Mouse (Mus musculus) embryonic fibroblast, embryonic 13.5 days (primary cell): Measurements from ENCODE around the gene Sdf4. TPM values are rescaled to one million over a fixed set of nuclear protein-coding genes. Genes with fewer than 3 reads are reported as not detected.

Experiments
- H3K27ac ChIP-seq: 2 replicates; pipeline ENCODE4 v1.5.1; 2012; ENCODE audit warnings: low read length, control low read depth, inconsistent platforms; ENCODE audit not compliant: insufficient read depth
- H3K4me1 ChIP-seq: 2 replicates; pipeline ENCODE4 v1.6.1; 2011; ENCODE audit warnings: low read length; ENCODE audit not compliant: control insufficient read depth, insufficient read depth
- H3K4me3 ChIP-seq: 2 replicates; pipeline ENCODE4 v1.5.1; 2011; ENCODE audit warnings: mild to moderate bottlenecking, control low read depth, low read length; ENCODE audit not compliant: insufficient read depth
- CTCF ChIP-seq: IDR thresholded peaks from 2 replicates; pipeline ENCODE4 v1.5.1; 2011; ENCODE audit warnings: mild to moderate bottlenecking, control low read depth, low read length, moderate library complexity, borderline replicate concordance; ENCODE audit not compliant: insufficient read depth
- POLR2A ChIP-seq: IDR thresholded peaks from 2 replicates; pipeline ENCODE4 v1.6.1; 2011; ENCODE audit warnings: low read depth, mild to moderate bottlenecking, control low read depth, low read length, moderate library complexity
- polyA plus RNA-seq: library from polyadenylated mRNA; stranded (reverse); fragments of >200 nt; gene quantifications from 2 replicates; pipeline ENCODE4 v1.2.4, GENCODE M21; 2011; ENCODE audit warnings: low read depth; ENCODE audit not compliant: missing spikeins, insufficient read length

Sdf4 gene
- polyA plus RNA-seq = 172 and 187 TPM in 2 replicates

DNA sequence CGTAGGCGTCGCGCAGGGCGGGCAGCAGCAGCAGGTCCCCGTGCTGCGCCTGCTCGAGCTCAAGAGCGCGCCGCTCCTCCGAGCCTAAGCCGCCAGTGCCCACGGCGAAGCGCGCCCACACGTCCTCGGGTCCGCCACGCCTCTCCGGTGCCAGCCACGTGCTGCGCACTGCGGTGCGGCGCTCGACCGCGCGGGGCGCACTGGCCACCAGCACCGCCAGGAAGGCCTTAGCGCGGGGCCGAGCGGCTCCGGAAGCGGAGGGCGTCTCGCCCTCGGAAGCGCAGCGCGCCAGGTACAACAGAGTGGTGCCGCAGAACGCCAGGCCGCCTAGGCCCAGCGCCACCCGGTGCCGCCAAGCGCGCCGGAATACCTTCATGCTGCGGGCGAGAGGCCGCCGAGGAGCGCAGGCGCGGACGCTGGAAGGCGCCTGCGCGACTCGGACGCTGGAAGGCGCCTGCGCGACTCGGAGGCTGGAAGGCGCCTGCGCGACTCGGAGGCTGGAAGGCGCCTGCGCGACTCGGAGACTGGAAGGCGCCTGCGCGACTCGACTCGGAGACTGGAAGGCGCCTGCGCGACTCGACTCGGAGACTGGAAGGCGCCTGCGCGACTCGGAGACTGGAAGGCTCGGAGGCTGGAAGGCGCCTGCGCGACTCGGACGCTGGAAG lies at the start of gene Sdf4, which contains the start of gene B3galt6:
Gene Sdf4, plus strand, starts transcription at position 632 of the 665 bp plus-strand sequence.
Gene B3galt6, minus strand, starts transcription at position 409 of the 665 bp plus-strand sequence.
- peak; percentile 65 for TF ChIP-seq POLR2A
- peak; percentile 50 for TF ChIP-seq CTCF
- Histone ChIP-seq H3K4me3 (peak within 1 kb of the TSS; percentile 98), H3K27ac (peak within 1 kb of the TSS; percentile 93), H3K4me1 (peaks cover 3% of the 10 kb centered on the region; the same call in 1 of the 2 replicates)

DNA sequence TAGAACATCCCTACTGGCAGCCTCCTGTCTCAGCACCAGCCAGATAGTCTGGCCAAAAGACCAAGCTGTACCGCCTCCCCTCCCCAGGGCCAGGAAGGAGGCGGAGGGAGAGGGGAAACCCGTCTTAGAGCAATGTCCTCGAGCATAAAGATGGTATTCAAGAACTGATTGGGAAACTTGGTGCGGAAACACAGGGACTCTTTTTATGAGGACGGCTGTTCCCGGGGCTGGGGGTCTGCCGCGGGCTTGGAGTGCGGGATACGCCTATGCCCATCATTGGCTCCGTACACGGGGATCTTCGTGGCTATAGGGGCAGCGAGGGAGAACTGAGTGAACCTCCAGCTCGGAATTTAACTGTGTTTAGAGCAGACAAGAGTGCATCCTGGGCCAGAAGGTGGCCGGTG lies 49.6 kb upstream of the Sdf4 start:
- peak overlapping the region; percentile 63 for H3K4me3 ChIP-seq
- no peak for TF ChIP-seq CTCF
- no peak for TF ChIP-seq POLR2A
- H3K27ac ChIP-seq = peak overlapping the region; percentile 88
- H3K4me1 ChIP-seq = peaks cover 4% of the 10 kb centered on the region; the same call in 1 of the 2 replicates

DNA sequence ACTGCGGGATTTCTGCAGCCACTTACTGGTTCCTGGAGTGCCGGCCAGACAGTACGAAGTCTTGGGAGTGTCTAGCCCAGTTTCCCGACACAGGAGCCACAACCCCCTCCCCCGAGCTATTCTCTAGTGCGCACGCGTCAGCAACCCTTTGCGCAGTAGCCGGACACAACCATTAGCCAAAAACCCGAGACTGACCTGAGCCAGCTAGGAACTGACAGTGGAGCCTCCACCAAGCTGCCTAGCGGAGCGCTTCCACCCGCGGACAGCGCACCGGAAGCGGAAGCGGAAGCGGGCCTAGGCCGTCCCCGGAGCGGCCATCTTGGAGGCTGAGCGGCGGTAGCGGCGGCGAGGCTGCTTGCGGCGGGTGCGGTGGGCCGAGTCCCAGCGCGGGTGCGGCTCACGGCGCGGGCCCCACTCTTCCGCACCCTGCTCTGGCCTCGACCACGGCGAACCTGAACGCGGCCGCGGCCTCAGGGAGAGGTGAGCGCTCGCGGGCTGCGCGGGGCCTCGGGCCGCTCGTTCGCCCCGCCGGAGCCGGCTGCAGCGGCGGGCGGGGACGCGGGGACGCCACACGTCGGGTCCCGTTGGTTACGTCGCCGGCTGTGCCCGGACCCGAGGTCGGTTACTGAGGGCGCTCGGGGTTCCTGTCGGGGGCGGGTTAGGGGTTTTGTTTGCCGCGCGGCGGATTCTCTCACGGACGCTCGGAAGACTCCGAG lies 49.0 kb upstream of the Sdf4 start, which contains the start of gene Ube2j2:
Gene Ube2j2, plus strand, starts transcription at position 298 of the 716 bp plus-strand sequence.
- peak within 1 kb of the TSS; percentile 84 for H3K4me3 ChIP-seq
- TF ChIP-seq CTCF (no peak), POLR2A (peak; percentile 92)
- H3K4me1 ChIP-seq = peaks cover 4% of the 10 kb centered on the region; the same call in 1 of the 2 replicates
- H3K27ac ChIP-seq = peak within 1 kb of the TSS; percentile 88

DNA sequence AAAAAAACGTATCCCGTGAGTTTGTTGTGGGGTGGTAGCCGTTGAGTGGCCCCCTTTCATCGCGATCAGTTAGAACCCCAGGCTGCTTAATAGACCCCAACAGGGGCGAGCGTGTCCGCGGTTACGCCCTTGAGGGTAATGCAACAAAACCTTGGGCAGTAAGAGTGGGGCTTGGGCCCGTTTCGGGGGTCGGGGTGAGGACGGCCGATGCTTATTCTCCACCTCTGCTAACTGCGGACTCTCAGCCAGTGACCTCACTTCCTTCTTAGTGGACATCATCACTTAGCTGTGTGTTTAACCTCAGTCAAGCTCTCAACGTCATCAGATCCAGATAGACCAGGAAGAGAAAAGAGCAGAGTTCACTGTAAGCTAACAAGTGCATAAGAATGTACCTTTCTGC lies 48.4 kb upstream of the Sdf4 start:
- Histone ChIP-seq H3K27ac (no peak overlapping the region), H3K4me1 (peaks cover 4% of the 10 kb centered on the region; the same call in 1 of the 2 replicates), H3K4me3 (peak overlapping the region; percentile 84)
- TF ChIP-seq POLR2A = 0 out of 2 replicates have a peak, but pooled peaks have one; percentile 32
- no peak for TF ChIP-seq CTCF

DNA sequence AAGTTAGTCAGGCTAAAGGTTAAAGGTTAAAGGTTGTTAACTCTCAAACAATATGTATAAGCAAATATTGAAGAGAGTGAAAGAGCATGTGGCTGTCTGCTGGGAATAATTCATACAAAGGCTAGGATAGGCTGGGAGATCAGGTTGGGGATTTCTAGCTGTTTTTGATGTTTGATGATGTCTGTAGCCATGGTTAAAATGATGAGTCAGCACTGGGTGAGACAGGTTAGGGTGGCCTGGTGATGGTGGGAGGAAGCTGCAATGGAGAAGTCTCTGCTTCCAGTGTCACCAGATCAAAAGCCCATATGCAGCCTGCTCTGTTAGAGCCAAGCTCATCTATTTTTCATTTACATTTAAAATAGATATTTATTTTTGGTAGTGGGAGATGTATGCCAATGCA lies 45.6 kb upstream of the Sdf4 start:
- Histone ChIP-seq H3K27ac (no peak overlapping the region), H3K4me3 (no peak overlapping the region), H3K4me1 (peaks cover 6% of the 10 kb centered on the region; the same call in 1 of the 2 replicates)
- TF ChIP-seq POLR2A (no peak), CTCF (no peak)

DNA sequence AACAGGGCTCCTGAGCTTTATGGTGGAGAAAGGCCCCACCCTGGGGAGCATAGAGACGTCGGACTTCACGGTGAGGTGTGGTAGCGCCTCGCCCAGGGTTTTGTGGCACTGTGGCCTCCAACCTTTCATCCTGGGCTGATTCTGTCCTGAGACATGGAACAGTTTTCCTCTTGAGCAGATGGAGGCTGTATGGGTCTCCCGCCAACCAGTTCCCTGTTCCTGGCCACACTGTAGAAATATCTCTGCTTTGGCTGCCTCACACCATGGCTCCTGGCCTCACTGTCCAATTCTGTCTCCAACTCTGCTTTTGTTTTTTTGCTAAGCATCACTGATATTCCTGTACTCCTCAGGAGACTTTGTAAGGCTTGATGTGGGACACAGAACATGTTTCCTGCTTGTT lies 37.2 kb upstream of the Sdf4 start:
- TF ChIP-seq CTCF = no peak
- no peak for TF ChIP-seq POLR2A
- Histone ChIP-seq H3K27ac (no peak overlapping the region), H3K4me3 (no peak overlapping the region), H3K4me1 (no peaks in the 10 kb centered on the region)

DNA sequence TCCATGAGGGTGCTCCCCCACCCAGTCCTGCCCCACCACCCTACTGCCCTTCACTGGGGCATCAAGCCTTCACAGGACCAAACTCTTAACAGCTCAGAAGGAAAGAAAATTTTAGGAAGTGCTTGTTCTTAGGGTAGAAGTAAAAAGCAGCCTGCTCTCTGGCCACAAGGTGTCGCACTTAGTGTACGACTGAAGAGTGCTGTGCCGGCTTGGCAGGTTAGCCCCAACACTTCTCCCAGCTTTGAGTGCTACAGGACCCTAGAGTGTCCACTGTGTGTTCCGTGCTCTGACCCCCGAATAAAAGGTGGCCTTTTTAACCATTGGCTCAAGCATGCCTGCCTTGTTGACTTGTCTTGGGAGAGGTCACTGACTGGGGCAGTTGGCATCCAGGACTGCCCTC lies 33.4 kb upstream of the Sdf4 start:
- H3K4me3 ChIP-seq = no peak overlapping the region
- no peak overlapping the region for H3K27ac ChIP-seq
- peak; percentile 80; the same call in 1 of the 2 replicates for TF ChIP-seq CTCF
- no peak for TF ChIP-seq POLR2A
- peaks cover 4% of the 10 kb centered on the region; the same call in 1 of the 2 replicates for H3K4me1 ChIP-seq

DNA sequence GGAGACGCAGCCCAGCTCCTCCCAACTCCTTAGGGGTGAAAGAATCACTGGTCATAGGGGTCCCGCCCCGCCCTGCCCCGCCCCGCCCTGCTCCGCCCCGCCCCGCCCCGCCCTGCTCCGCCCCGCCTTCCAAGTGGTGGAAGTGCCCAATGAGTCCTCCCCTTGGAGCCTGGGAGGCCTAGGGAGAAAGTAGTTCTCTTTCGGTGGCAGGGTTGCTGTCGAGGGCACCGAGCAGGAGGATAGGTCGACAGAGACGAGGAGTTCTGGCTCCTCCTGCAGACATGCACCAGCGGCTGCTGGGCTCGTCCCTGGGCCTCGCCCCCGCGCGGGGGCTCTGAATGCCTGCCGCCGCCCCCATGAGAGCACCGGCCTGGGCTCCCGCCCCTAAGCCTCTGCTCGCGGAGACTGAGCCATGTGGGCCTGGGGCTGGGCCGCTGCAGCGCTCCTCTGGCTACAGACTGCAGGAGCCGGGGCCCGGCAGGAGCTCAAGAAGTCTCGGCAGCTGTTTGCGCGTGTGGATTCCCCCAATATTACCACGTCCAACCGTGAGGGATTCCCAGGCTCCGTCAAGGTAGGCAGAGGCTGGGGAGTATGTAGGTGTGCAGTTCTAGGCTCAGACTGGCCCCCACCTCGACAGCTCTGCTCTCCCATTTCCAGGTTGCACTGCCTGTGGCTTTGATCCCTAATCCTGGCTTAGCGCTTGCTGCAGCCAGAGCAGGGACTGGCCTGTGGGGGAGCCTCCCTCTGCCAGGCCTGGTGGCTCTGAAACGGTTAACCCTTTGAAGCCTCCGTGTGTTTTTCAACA lies 30.3 kb upstream of the Sdf4 start, which contains the start of gene C1qtnf12:
Gene C1qtnf12, plus strand, starts transcription at position 152 of the 805 bp plus-strand sequence.
- Histone ChIP-seq H3K4me1 (peaks cover 4% of the 10 kb centered on the region; the same call in 1 of the 2 replicates), H3K4me3 (peak within 1 kb of the TSS; percentile 46), H3K27ac (0 out of 2 replicates have a peak within 1 kb of the TSS, but pooled peaks have one; percentile 13)
- TF ChIP-seq CTCF (no peak), POLR2A (peak; percentile 92)

DNA sequence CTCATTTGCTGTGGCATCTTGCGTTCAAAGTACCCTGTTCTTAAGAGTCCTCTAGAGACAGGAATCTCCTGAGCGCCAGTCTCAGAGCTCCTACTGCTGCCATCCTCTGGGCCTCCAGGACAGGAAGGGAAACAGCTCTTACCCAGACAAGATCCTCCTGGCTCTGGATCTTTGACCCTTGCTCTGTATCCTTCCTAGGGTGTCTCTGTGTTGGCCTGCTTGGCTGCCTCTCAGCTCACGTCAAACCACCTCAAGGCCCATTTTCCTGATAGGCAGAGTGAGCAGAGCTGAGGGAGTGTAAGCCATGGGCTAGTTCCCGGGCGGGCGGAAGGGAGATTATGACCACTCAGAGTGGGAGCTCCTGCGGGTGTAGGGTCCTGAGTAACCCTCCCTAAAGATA lies 29.6 kb upstream of the Sdf4 start:
- Histone ChIP-seq H3K4me3 (peak overlapping the region; percentile 46), H3K27ac (no peak overlapping the region), H3K4me1 (peaks cover 4% of the 10 kb centered on the region; the same call in 1 of the 2 replicates)
- no peak for TF ChIP-seq POLR2A
- no peak for TF ChIP-seq CTCF
